Mouse (Mus musculus) heart, adult 10 weeks (tissue): ENCODE data around the gene Ggt6. TPM values are rescaled to one million over a fixed set of nuclear protein-coding genes. Genes with fewer than 3 reads are reported as not detected.

Experiments
- polyA plus RNA-seq: library from polyadenylated mRNA; stranded (reverse); fragments of 350-450 nt; fragmentation: Illumina TruSeq; extraction: RNeasy Lipid Tissue Mini Kit (QIAGEN cat#74804); gene quantifications from one replicate; pipeline ENCODE4 v1.2.3, GENCODE M21; 2014; ENCODE audit warnings: low read depth, low replicate concordance

Gene Ggt6
- not detected for polyA plus RNA-seq

DNA sequence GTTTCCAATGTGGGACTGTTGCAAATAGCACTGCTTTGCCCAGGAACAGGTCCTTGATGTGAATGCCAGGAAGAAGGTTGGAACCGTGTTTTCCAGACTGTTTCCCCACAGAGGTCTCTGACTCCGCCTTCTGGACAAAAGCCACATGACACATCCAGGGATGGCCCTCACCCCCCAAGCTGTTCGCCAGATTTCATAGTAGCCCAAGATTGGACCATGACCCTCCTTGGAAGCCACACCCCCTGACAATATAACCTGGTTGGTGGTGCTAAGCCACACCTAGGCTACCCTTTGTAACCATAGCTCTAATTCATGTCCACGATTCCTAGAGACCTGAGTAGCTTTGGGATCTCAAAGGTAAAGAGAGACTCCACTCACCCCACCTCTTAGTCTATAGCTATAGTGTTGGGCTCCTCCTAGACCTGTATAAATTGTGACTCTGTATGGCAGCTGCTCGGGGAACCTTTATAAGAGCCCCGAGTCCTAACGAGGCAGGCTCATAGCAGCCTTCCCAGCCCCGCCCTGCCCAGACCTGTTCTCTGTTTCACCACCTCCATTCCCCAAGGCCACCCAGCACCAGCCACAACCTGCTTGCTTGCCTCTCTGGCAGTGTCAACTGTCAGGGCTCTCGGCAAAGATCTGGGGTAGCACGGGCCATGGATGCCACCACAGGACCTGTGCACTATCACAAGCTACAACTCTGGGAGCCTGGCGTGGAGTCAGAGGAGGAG is at the start of gene Ggt6:
Gene Ggt6, plus strand, starts transcription at position 564 of the 731 bp plus-strand sequence.

GRCm38 (mm10) chr11:72411093-72411921 is 24.0 kb upstream of the Ggt6 start, which contains the start of gene Smtnl2:
Gene Smtnl2, minus strand, starts transcription at chr11:72411713.

DNA sequence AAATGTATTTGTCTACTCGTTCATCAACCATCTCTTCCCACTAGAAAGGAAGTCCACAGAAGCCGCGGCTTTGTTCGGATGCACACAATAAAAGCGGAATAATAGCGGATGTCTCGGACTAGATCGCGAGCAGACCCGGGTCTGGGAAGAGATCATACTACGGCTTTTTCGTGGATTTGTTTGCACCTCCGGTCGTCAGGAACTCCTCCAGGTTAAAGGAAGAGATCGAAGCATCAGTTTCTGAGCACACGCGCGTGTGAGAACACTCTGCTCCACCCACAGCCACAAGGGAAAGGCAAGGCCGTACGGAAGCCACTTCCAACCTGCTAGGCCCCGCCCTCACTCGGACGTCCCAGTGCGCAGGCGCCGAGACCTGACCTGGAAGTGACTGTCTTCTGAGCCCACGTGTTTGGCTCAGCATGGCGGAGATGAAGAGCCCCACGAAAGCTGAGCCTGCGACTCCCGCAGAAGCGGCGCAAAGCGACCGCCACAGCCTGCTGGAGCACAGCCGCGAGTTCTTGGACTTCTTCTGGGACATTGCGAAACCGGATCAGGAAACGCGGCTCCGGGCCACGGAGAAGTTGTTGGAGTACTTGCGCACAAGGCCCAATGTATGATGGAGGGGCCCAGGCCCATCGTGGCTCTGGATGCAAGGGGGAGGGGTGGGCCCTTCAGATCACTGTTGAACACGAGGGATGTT is 5.8 kb downstream of the Ggt6 start, which contains the start of gene Mybbp1a:
Gene Mybbp1a, plus strand, starts transcription at position 391 of the 700 bp plus-strand sequence.

Other genes starting within 250 kb of the Ggt6 start
- gene Gm43951, start 228.7 kb upstream of the Ggt6 start, polyA plus RNA-seq = not detected
- 2.6 TPM for gene 4933427D14Rik, start 228.1 kb upstream of the Ggt6 start, polyA plus RNA-seq
- gene Txndc17, start 228.0 kb upstream of the Ggt6 start, polyA plus RNA-seq = 79.8 TPM
- gene Med31, start 219.9 kb upstream of the Ggt6 start, polyA plus RNA-seq = 17.3 TPM
- not detected for gene Slc13a5, start 168.3 kb upstream of the Ggt6 start, polyA plus RNA-seq
- gene Xaf1, start 133.9 kb upstream of the Ggt6 start, polyA plus RNA-seq = 24.4 TPM
- gene Fbxo39, start 121.1 kb upstream of the Ggt6 start, polyA plus RNA-seq = not detected
- gene Tekt1, start 73.1 kb upstream of the Ggt6 start, polyA plus RNA-seq = not detected
- 16.4 TPM for gene Smtnl2, start 23.8 kb upstream of the Ggt6 start, polyA plus RNA-seq
- 37.6 TPM for gene Mybbp1a, start 5.8 kb downstream of the Ggt6 start, polyA plus RNA-seq
- gene Spns2, start 54.4 kb downstream of the Ggt6 start, polyA plus RNA-seq = 12.3 TPM
- gene Spns3, start 115.0 kb downstream of the Ggt6 start, polyA plus RNA-seq = 0.21 TPM
- gene Ube2g1, start 171.8 kb downstream of the Ggt6 start, polyA plus RNA-seq = 46.8 TPM